Mouse (Mus musculus) naive thymus-derived CD4-positive, alpha-beta T cell, adult 5 months (primary cell): ENCODE measurements around the gene Gatad2b. TPM values are rescaled to one million over a fixed set of nuclear protein-coding genes. Genes with fewer than 3 reads are reported as not detected.

Source experiments
- polyA plus RNA-seq: library from polyadenylated mRNA; unstranded; fragments of 100-300 nt; shearing (Covaris generic); gene quantifications from one replicate; pipeline ENCODE4 v1.2.1, GENCODE M21; 2017

Gatad2b gene
- 14.9 TPM for polyA plus RNA-seq

GRCm38 (mm10) chr3:90292345-90293275, at the start of gene Gatad2b:
Gene Gatad2b (plus strand): TSS chr3:90293178.

GRCm38 (mm10) chr3:90247960-90248745, 44.8 kb upstream of the Gatad2b start, which contains the start of gene Slc39a1:
Gene Slc39a1 (plus strand): TSS chr3:90248172.

GRCm38 (mm10) chr3:90253653-90254418, 39.1 kb upstream of the Gatad2b start, which contains the start of gene Crtc2:
Gene Crtc2 (plus strand): TSS chr3:90254163.

GRCm38 (mm10) chr3:90265034-90265931, 27.7 kb upstream of the Gatad2b start, which contains the start of gene Dennd4b:
Gene Dennd4b (plus strand): TSS chr3:90265185.

GRCm38 (mm10) chr3:90389511-90390490, 96.8 kb downstream of the Gatad2b start, which contains the start of gene Slc27a3:
Gene Slc27a3 (minus strand): TSS chr3:90389938.

Other genes with a start within 250 kb of the Gatad2b start
- 129 TPM for gene 4933434E20Rik, start 241.5 kb upstream of the Gatad2b start, polyA plus RNA-seq
- gene Ubap2l, start 240.6 kb upstream of the Gatad2b start, polyA plus RNA-seq: 204 TPM
- gene Tpm3, start 220.5 kb upstream of the Gatad2b start, polyA plus RNA-seq: 930 TPM
- gene Nup210l, start 189.0 kb upstream of the Gatad2b start, polyA plus RNA-seq: 0.71 TPM
- gene Rps27, start 79.5 kb upstream of the Gatad2b start, polyA plus RNA-seq: 4,745 TPM
- gene Rab13, start 79.5 kb upstream of the Gatad2b start, polyA plus RNA-seq: 0.32 TPM
- 150 TPM for gene Jtb, start 61.6 kb upstream of the Gatad2b start, polyA plus RNA-seq
- gene Creb3l4, start 49.7 kb upstream of the Gatad2b start, polyA plus RNA-seq: not detected
- 1.8 TPM for gene Slc39a1, start 45.0 kb upstream of the Gatad2b start, polyA plus RNA-seq
- 112 TPM for gene Crtc2, start 39.0 kb upstream of the Gatad2b start, polyA plus RNA-seq
- 40.7 TPM for gene Dennd4b, start 28.0 kb upstream of the Gatad2b start, polyA plus RNA-seq
- gene Slc27a3, start 96.8 kb downstream of the Gatad2b start, polyA plus RNA-seq: not detected
- 19.2 TPM for gene Ints3, start 140.4 kb downstream of the Gatad2b start, polyA plus RNA-seq
- not detected for gene Npr1, start 172.7 kb downstream of the Gatad2b start, polyA plus RNA-seq
- gene Ilf2, start 182.9 kb downstream of the Gatad2b start, polyA plus RNA-seq: 105 TPM
- gene Snapin, start 197.9 kb downstream of the Gatad2b start, polyA plus RNA-seq: 60.6 TPM
- 177 TPM for gene Chtop, start 216.3 kb downstream of the Gatad2b start, polyA plus RNA-seq
- 0.63 TPM for gene S100a1, start 221.2 kb downstream of the Gatad2b start, polyA plus RNA-seq
- 79.7 TPM for gene S100a13, start 221.3 kb downstream of the Gatad2b start, polyA plus RNA-seq
- gene S100a14, start 233.7 kb downstream of the Gatad2b start, polyA plus RNA-seq: not detected
- not detected for gene S100a16, start 244.1 kb downstream of the Gatad2b start, polyA plus RNA-seq